Mouse (Mus musculus) midbrain, embryonic 10.5 days (tissue): ENCODE measurements around the gene Olfr744. TPM values are rescaled to one million over a fixed set of nuclear protein-coding genes. Genes with fewer than 3 reads are reported as not detected.
"Not testable (repeated sequence)": the region's sequence is repeated elsewhere in the genome, so short reads cannot be mapped to it uniquely, and the experiment has no call there.

Experiments used
- DNase-seq: peaks from one replicate; pipeline ENCODE4 v3.0.0-alpha.2; 2017; ENCODE audit warnings: low spot score
- H3K27ac ChIP-seq: fragments of 300-500 bp; sonication (generic); replicated peaks from 2 replicates; pipeline ENCODE4 v1.5.1; 2016; ENCODE audit warnings: mild to moderate bottlenecking
- H3K27me3 ChIP-seq: fragments of 300-500 bp; sonication (generic); 2 replicates; pipeline ENCODE4 v1.6.1; 2016; ENCODE audit warnings: low read depth, mild to moderate bottlenecking; ENCODE audit not compliant: poor library complexity, severe bottlenecking
- H3K36me3 ChIP-seq: fragments of 300-500 bp; sonication (generic); 2 replicates; pipeline ENCODE4 v1.6.1; 2016; ENCODE audit warnings: mild to moderate bottlenecking, moderate library complexity
- H3K4me1 ChIP-seq: fragments of 300-500 bp; sonication (generic); 2 replicates; pipeline ENCODE4 v1.6.1; 2016
- H3K4me3 ChIP-seq: fragments of 300-500 bp; sonication (generic); 2 replicates; pipeline ENCODE4 v1.5.1; 2016; ENCODE audit warnings: mild to moderate bottlenecking, moderate library complexity
- H3K9me3 ChIP-seq: fragments of 300-500 bp; sonication (generic); replicated peaks from 2 replicates; pipeline ENCODE4 v1.6.1; 2016; ENCODE audit warnings: mild to moderate bottlenecking
- WGBS: fragments of 180-500 bp; shearing (Covaris S2); methylation state at CpG from one replicate; pipeline ENCODE4 v1.1.7; 2016; 5-methylcytosine and 5-hydroxymethylcytosine counted together
- polyA plus RNA-seq: library from polyadenylated mRNA; unstranded; fragments of >200 nt; fragmentation: Nextera tagmentation; extraction: Ambion mirVana; gene quantifications from 2 replicates; pipeline ENCODE4 v1.2.1, GENCODE M21; 2016

The Olfr744 gene
- not detected in 2 replicates for polyA plus RNA-seq

GRCm38 (mm10) chr14:50614579-50614978, at the start of gene Olfr744:
Olfr744 (plus strand) TSS chr14:50614879.
- Histone ChIP-seq H3K4me1 (no peaks in the 10 kb centered on the region), H3K9me3 (peaks cover 14% of the 10 kb centered on the region; the same call in 1 of the 2 replicates), H3K27ac (no peak within 1 kb of the TSS), H3K4me3 (no peak within 1 kb of the TSS), H3K36me3 (no peaks in the 10 kb centered on the region), H3K27me3 (no peaks in the 10 kb centered on the region)
- DNase-seq = no peak
- WGBS = 87% methylated on average over 2 of the region's 2 CpGs

GRCm38 (mm10) chr14:50573056-50573455, 41.6 kb upstream of the Olfr744 start:
- DNase-seq, H3K4me3 ChIP-seq, H3K27me3 ChIP-seq, H3K36me3 ChIP-seq, H3K4me1 ChIP-seq, H3K27ac ChIP-seq: not testable (repeated sequence)
- WGBS = 69% methylated on average over 1 of the region's 1 CpGs
- H3K9me3 ChIP-seq = peaks cover 15% of the 10 kb centered on the region; the same call in 1 of the 2 replicates

DNA sequence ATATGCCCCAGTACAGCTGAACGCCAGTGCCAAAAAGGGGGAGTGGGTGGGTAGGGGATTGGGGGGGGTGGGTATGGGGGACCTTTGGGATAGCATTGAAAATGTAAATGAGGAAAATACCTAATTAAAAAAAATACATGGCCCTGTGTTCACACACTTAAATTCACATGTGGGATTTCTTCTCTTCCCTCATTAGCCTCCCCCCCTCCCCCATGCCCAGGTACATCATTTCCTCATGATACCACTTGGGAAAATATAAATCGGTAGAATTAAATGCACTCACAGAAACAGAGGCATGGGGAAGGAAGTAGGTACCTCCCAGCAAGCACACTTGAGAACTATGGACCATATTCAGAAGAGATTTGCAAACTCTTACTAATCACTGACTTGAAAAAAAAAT, 24.4 kb downstream of the Olfr744 start, which contains the start of gene Olfr745:
Olfr745 (plus strand) TSS at position 301 of the 400 bp plus-strand sequence.
- WGBS = 89% methylated on average over 2 of the region's 2 CpGs

GRCm38 (mm10) chr14:50646783-50647182, 32.1 kb downstream of the Olfr744 start, which contains the start of gene Olfr746:
Olfr746 (plus strand) TSS chr14:50647083.
- DNase-seq = no peak
- no peaks in the 10 kb centered on the region for H3K27me3 ChIP-seq
- H3K9me3 ChIP-seq = 0 out of 2 replicates have a peak, but pooled peaks cover 5% of the 10 kb centered on the region
- no peaks in the 10 kb centered on the region for H3K36me3 ChIP-seq
- no peak within 1 kb of the TSS for H3K4me3 ChIP-seq
- H3K27ac ChIP-seq = no peak within 1 kb of the TSS
- H3K4me1 ChIP-seq = no peaks in the 10 kb centered on the region

More for the DNA sequence above, 24.4 kb downstream of the Olfr744 start, which contains the start of gene Olfr745:
- no peak within 1 kb of the TSS for H3K27ac ChIP-seq
- 0 out of 2 replicates have a peak, but pooled peaks cover 3% of the 10 kb centered on the region for H3K9me3 ChIP-seq
- no peak for DNase-seq
- no peak within 1 kb of the TSS for H3K4me3 ChIP-seq
- H3K36me3 ChIP-seq = no peaks in the 10 kb centered on the region
- no peaks in the 10 kb centered on the region for H3K27me3 ChIP-seq
- H3K4me1 ChIP-seq = no peaks in the 10 kb centered on the region

Other genes starting within 250 kb of the Olfr744 start
- gene Olfr736, start 233.7 kb upstream of the Olfr744 start, polyA plus RNA-seq = not detected in 2 replicates
- gene Olfr738, start 207.3 kb upstream of the Olfr744 start, polyA plus RNA-seq = not detected in 2 replicates
- gene Olfr739, start 196.3 kb upstream of the Olfr744 start, polyA plus RNA-seq = not detected in 2 replicates
- gene Olfr740, start 169.3 kb upstream of the Olfr744 start, polyA plus RNA-seq = not detected in 2 replicates
- gene Olfr741, start 142.1 kb upstream of the Olfr744 start, polyA plus RNA-seq = not detected in 2 replicates
- gene Olfr742, start 111.3 kb upstream of the Olfr744 start, polyA plus RNA-seq = not detected in 2 replicates
- not detected in 2 replicates for gene Olfr743, start 93.0 kb upstream of the Olfr744 start, polyA plus RNA-seq
- gene Olfr745, start 24.5 kb downstream of the Olfr744 start, polyA plus RNA-seq = not detected in 2 replicates
- gene Olfr746, start 32.2 kb downstream of the Olfr744 start, polyA plus RNA-seq = not detected in 2 replicates
- gene Olfr747, start 78.3 kb downstream of the Olfr744 start, polyA plus RNA-seq = not detected in 2 replicates
- gene Olfr748, start 92.5 kb downstream of the Olfr744 start, polyA plus RNA-seq = not detected in 2 replicates
- gene Olfr749, start 130.2 kb downstream of the Olfr744 start, polyA plus RNA-seq = not detected in 2 replicates
- 116 and 127 TPM in 2 replicates for gene Ttc5, start 170.6 kb downstream of the Olfr744 start, polyA plus RNA-seq
- gene Ccnb1ip1, start 192.9 kb downstream of the Olfr744 start, polyA plus RNA-seq = not detected in 2 replicates
- gene Parp2, start 193.0 kb downstream of the Olfr744 start, polyA plus RNA-seq = 70.3 and 74.5 TPM in 2 replicates